ENCODE assay signal across 15 mouse cellular contexts in genomic region chr7:74368256-74368980, GRCm38 (mm10).
DNase-seq lines count a peak whose midpoint lies in the region; ATAC-seq and TF ChIP-seq lines count a peak whose summit lies in the region.
"Had no signal": no experiment of that assay in that cellular context is flagged by ENCODE, and none has a peak within 500 bp of the region (broad histone marks: within the 10 kb centered on the region; RNA-seq: fewer than 3 reads in every experiment).

No protein-coding gene starts in this region.

- H3K4me1 ChIP-seq in hindbrain, postnatal 0 days (ENCODE audit: insufficient read depth, low read length), result no peaks in the 10 kb centered on the region
- H3K4me1 ChIP-seq in hindbrain, embryonic 12.5 days, result peaks cover 28% of the 10 kb centered on the region
- H3K4me1 ChIP-seq in midbrain, embryonic 13.5 days (replicated peaks), result peaks cover 50% of the 10 kb centered on the region
- peaks cover 34% of the 10 kb centered on the region for H3K4me1 ChIP-seq in midbrain, embryonic 15.5 days
- H3K4me1 ChIP-seq in stomach, embryonic 15.5 days, result no peaks in the 10 kb centered on the region

- no peak overlapping the region for H3K4me2 ChIP-seq in hindbrain, postnatal 0 days (ENCODE audit: low read depth, low read length)
- no peak overlapping the region for H3K4me2 ChIP-seq in hindbrain, embryonic 12.5 days (replicated peaks)
- H3K4me2 ChIP-seq in midbrain, embryonic 13.5 days (replicated peaks), result no peak overlapping the region
- H3K4me2 ChIP-seq in midbrain, embryonic 15.5 days, result no peak overlapping the region
- no peak overlapping the region for H3K4me2 ChIP-seq in stomach, embryonic 15.5 days
- H3K4me2 ChIP-seq: forebrain, embryonic 13.5 days had no signal

- no peak for ATAC-seq in hindbrain, postnatal 0 days
- no peak for ATAC-seq in hindbrain, embryonic 12.5 days (ENCODE audit: low FRiP score)
- ATAC-seq in midbrain, embryonic 13.5 days, result no peak
- no peak for ATAC-seq in midbrain, embryonic 15.5 days (replicated peaks)
- ATAC-seq in Patski, result no peak
- ATAC-seq in stomach, embryonic 15.5 days (ENCODE audit: insufficient read depth, low FRiP score, low read depth), result peak; percentile 59; the same call in 1 of the 2 replicates

- no peaks in the 10 kb centered on the region for H3K9me3 ChIP-seq in hindbrain, postnatal 0 days (ENCODE audit: low read length)
- H3K9me3 ChIP-seq in hindbrain, embryonic 12.5 days (replicated peaks), result no peaks in the 10 kb centered on the region
- H3K9me3 ChIP-seq in midbrain, embryonic 13.5 days, result no peaks in the 10 kb centered on the region
- H3K9me3 ChIP-seq in midbrain, embryonic 15.5 days, result no peaks in the 10 kb centered on the region
- H3K9me3 ChIP-seq in stomach, embryonic 15.5 days, result no peaks in the 10 kb centered on the region
- H3K9me3 ChIP-seq: forebrain, embryonic 13.5 days; hindbrain, embryonic 13.5 days; midbrain, embryonic 12.5 days had no signal

- H3K27me3 ChIP-seq in hindbrain, postnatal 0 days (ENCODE audit: insufficient read depth, low read length), result no peaks in the 10 kb centered on the region
- H3K27me3 ChIP-seq in hindbrain, embryonic 12.5 days, result no peaks in the 10 kb centered on the region
- no peaks in the 10 kb centered on the region for H3K27me3 ChIP-seq in midbrain, embryonic 13.5 days
- no peaks in the 10 kb centered on the region for H3K27me3 ChIP-seq in midbrain, embryonic 15.5 days (replicated peaks)
- no peaks in the 10 kb centered on the region for H3K27me3 ChIP-seq in Patski
- H3K27me3 ChIP-seq in stomach, embryonic 15.5 days (replicated peaks), result no peaks in the 10 kb centered on the region
- H3K27me3 ChIP-seq: forebrain, embryonic 13.5 days; midbrain, embryonic 12.5 days had no signal

- in situ Hi-C loops in Patski (cut with MboI; ENCODE audit: low pct_unique_long_range_greater_than_20kb), result loop anchor here (25.0 kb wide), 1 partner anchor 1981 kb away; no protein-coding TSS in a partner anchor

- no peaks in the 10 kb centered on the region for H3K36me3 ChIP-seq in hindbrain, postnatal 0 days (ENCODE audit: insufficient read depth, low read length)
- no peaks in the 10 kb centered on the region for H3K36me3 ChIP-seq in hindbrain, embryonic 12.5 days
- H3K36me3 ChIP-seq in midbrain, embryonic 13.5 days, result no peaks in the 10 kb centered on the region
- H3K36me3 ChIP-seq in midbrain, embryonic 15.5 days (replicated peaks), result no peaks in the 10 kb centered on the region
- no peaks in the 10 kb centered on the region for H3K36me3 ChIP-seq in stomach, embryonic 15.5 days
- H3K36me3 ChIP-seq: hindbrain, embryonic 13.5 days; midbrain, embryonic 12.5 days had no signal

- H3K9ac ChIP-seq in hindbrain, postnatal 0 days (replicated peaks; ENCODE audit: low read length), result no peak overlapping the region
- no peak overlapping the region for H3K9ac ChIP-seq in hindbrain, embryonic 12.5 days
- H3K9ac ChIP-seq in midbrain, embryonic 13.5 days (replicated peaks), result no peak overlapping the region
- H3K9ac ChIP-seq in midbrain, embryonic 15.5 days, result no peak overlapping the region
- no peak overlapping the region for H3K9ac ChIP-seq in stomach, embryonic 15.5 days
- H3K9ac ChIP-seq: forebrain, embryonic 13.5 days; hindbrain, embryonic 13.5 days; midbrain, embryonic 12.5 days had no signal

- 85% methylated on average over 11 of the region's 11 CpGs for WGBS in hindbrain, postnatal 0 days
- 86% methylated on average over 11 of the region's 11 CpGs for WGBS in hindbrain, embryonic 12.5 days
- 84% methylated on average over 11 of the region's 11 CpGs for WGBS in midbrain, embryonic 13.5 days
- WGBS in midbrain, embryonic 15.5 days, result 83% methylated on average over 11 of the region's 11 CpGs
- WGBS in stomach, embryonic 15.5 days, result 66% methylated on average over 11 of the region's 11 CpGs

- no peak overlapping the region for H3K4me3 ChIP-seq in hindbrain, postnatal 0 days (ENCODE audit: low read length)
- no peak overlapping the region for H3K4me3 ChIP-seq in hindbrain, embryonic 12.5 days
- H3K4me3 ChIP-seq in midbrain, embryonic 13.5 days (replicated peaks), result no peak overlapping the region
- no peak overlapping the region for H3K4me3 ChIP-seq in midbrain, embryonic 15.5 days
- H3K4me3 ChIP-seq in stomach, embryonic 15.5 days (replicated peaks), result no peak overlapping the region
- H3K4me3 ChIP-seq: forebrain, embryonic 13.5 days; hindbrain, embryonic 13.5 days; midbrain, embryonic 12.5 days had no signal

- POLR2A ChIA-PET in Patski (lab: Charles Lee), result interaction anchor here (0.6 to 1.1 kb wide), 2 partner anchors 50 to 717 kb away, joined by 3 read pairs; no protein-coding TSS in a partner anchor

- no peak overlapping the region for H3K27ac ChIP-seq in hindbrain, postnatal 0 days
- no peak overlapping the region for H3K27ac ChIP-seq in hindbrain, embryonic 12.5 days
- 0 out of 2 replicates have a peak overlapping the region, but pooled peaks have one; percentile 26 for H3K27ac ChIP-seq in midbrain, embryonic 13.5 days
- no peak overlapping the region; the same call in 1 of the 2 replicates for H3K27ac ChIP-seq in midbrain, embryonic 15.5 days
- no peak overlapping the region for H3K27ac ChIP-seq in stomach, embryonic 15.5 days
- H3K27ac ChIP-seq: forebrain, embryonic 13.5 days; midbrain, embryonic 12.5 days had no signal

- CTCF ChIA-PET in Patski (lab: Charles Lee), result interaction anchor here (1.0 to 9.6 kb wide), 8 partner anchors 10 to 744 kb away, joined by 3 to 57 read pairs (median 4); no protein-coding TSS in a partner anchor

- TF ChIP-seq CTCF in hindbrain, postnatal 0 days (IDR thresholded peaks at IDR 0.05; ENCODE audit: low read depth), result peak; percentile 50
- peak; percentile 54 for TF ChIP-seq CTCF in Patski (IDR thresholded peaks at IDR 0.05)

- DNase-seq in hindbrain, postnatal 0 days (ENCODE audit: low spot score), result no peak
- DNase-seq in Patski (ENCODE audit: low read depth, low spot score), result no peak
- no peak for DNase-seq in urinary bladder, postnatal 36 days (ENCODE audit: low spot score in 2 of 2)
- DNase-seq in ovary, postnatal 10 days (ENCODE audit: low spot score), result no peak
- DNase-seq: adrenal gland, adult 8-10 months; cerebellum, adult 9-11 months; kidney, adult 2 months; liver had no signal
